Mouse (Mus musculus): ENCODE results near the gene Isoc2a.
A peak's percentile ranks its signal among the peaks of the same experiment; 100 is the strongest.

GRCm38 (mm10) chr7:4915007-4915665, 38.2 kb downstream of the Isoc2a start, which contains the start of gene Zfp628:
- TF ChIP-seq CTCF (IDR thresholded peaks at IDR 0.05; ENCODE audit: insufficient read depth, low read depth, low read length) = no peak
- TF ChIP-seq POLR2A (IDR thresholded peaks at IDR 0.05; ENCODE audit: insufficient read depth, low read depth, low read length) = peak; percentile 82

Measured in olfactory bulb, adult 2 months (tissue).